Mouse (Mus musculus): ENCODE data around the gene Taf1b. TPM values are rescaled to one million over a fixed set of nuclear protein-coding genes. Genes with fewer than 3 reads are reported as not detected.

Gene Taf1b
- polyA plus RNA-seq, 1 experiment from 2014 or later, result 39.0 TPM

DNA sequence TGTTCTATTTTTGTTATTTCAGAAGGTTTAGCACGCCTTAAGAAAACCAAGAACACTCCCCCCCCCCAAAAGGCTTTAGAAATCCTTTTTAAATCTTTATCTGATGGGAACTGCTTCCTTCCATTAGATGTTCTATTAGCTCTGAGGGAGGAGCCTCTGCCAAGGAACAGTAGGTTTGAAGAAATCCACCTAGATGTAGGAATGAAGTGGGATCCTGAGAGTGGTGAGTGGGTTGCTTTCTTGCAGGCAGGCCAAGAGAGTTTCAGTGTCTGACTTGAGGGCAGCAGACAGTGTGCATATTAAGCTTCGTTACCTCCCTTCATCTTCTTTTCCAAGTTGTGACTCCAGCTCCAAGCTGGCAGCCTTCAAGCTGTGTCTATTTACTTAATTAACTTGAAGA is 39.0 kb downstream of the Taf1b start:
- Histone ChIP-seq H3K9ac (replicated peaks; ENCODE audit: low read depth, low read length) (no peak overlapping the region), H3K27me3 (ENCODE audit: control insufficient read depth, insufficient read depth, low read length) (no peaks in the 10 kb centered on the region), H3K4me1 (ENCODE audit: control insufficient read depth, insufficient read depth, low read length) (no peaks in the 10 kb centered on the region), H3K4me2 (ENCODE audit: low read depth, low read length) (no peak overlapping the region), H3K36me3 (ENCODE audit: control insufficient read depth, insufficient read depth, low read length) (no peaks in the 10 kb centered on the region), H3K9me3 (ENCODE audit: control insufficient read depth, low read length) (no peaks in the 10 kb centered on the region), H3K27ac (ENCODE audit: low read depth, low read length) (no peak overlapping the region), H3K4me3 (ENCODE audit: low read depth, low read length) (no peak overlapping the region)
- WGBS, result 59% methylated on average over 2 of the region's 2 CpGs
- ATAC-seq (ENCODE audit: low read depth), result no peak

DNA sequence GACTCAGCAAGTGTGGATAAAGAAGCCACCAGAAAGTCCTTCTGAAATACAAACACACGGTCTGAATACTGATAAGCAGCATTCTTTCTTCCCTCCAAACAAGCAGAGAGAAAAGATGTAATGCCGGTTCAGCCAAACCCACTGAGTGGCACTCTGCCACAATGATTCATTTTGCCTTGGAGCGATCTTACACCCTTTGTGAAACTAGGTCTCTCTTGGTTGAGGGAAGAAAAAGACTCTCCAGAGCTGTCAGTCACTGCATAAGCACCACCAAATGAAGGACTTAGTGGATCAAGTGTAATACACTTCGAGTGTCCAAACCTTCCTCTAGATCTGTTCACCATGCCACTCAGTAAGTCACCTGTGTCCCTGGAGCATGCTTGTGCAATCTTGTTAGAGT is 39.8 kb downstream of the Taf1b start:
- Histone ChIP-seq H3K4me2 (ENCODE audit: low read depth, low read length) (no peak overlapping the region), H3K4me3 (ENCODE audit: low read depth, low read length) (no peak overlapping the region), H3K9me3 (ENCODE audit: control insufficient read depth, low read length) (no peaks in the 10 kb centered on the region), H3K27me3 (ENCODE audit: control insufficient read depth, insufficient read depth, low read length) (no peaks in the 10 kb centered on the region), H3K27ac (ENCODE audit: low read depth, low read length) (no peak overlapping the region), H3K4me1 (ENCODE audit: control insufficient read depth, insufficient read depth, low read length) (no peaks in the 10 kb centered on the region), H3K9ac (replicated peaks; ENCODE audit: low read depth, low read length) (no peak overlapping the region), H3K36me3 (ENCODE audit: control insufficient read depth, insufficient read depth, low read length) (no peaks in the 10 kb centered on the region)
- 74% methylated on average over 4 of the region's 4 CpGs for WGBS
- no peak for ATAC-seq (ENCODE audit: low read depth)

GRCm38 (mm10) chr12:24541426-24542154 is 43.4 kb downstream of the Taf1b start:
- no peak overlapping the region for H3K4me2 ChIP-seq (ENCODE audit: low read depth, low read length)
- no peak overlapping the region for H3K27ac ChIP-seq (ENCODE audit: low read depth, low read length)
- H3K36me3 ChIP-seq (ENCODE audit: control insufficient read depth, insufficient read depth, low read length), result peaks cover 5% of the 10 kb centered on the region; the same call in 1 of the 2 replicates
- no peak for ATAC-seq (ENCODE audit: low read depth)
- 93% methylated on average over 16 of the region's 16 CpGs for WGBS
- H3K4me3 ChIP-seq (ENCODE audit: low read depth, low read length), result no peak overlapping the region
- no peaks in the 10 kb centered on the region for H3K4me1 ChIP-seq (ENCODE audit: control insufficient read depth, insufficient read depth, low read length)
- no peaks in the 10 kb centered on the region for H3K27me3 ChIP-seq (ENCODE audit: control insufficient read depth, insufficient read depth, low read length)
- H3K9ac ChIP-seq (replicated peaks; ENCODE audit: low read depth, low read length), result no peak overlapping the region
- no peaks in the 10 kb centered on the region for H3K9me3 ChIP-seq (ENCODE audit: control insufficient read depth, low read length)

DNA sequence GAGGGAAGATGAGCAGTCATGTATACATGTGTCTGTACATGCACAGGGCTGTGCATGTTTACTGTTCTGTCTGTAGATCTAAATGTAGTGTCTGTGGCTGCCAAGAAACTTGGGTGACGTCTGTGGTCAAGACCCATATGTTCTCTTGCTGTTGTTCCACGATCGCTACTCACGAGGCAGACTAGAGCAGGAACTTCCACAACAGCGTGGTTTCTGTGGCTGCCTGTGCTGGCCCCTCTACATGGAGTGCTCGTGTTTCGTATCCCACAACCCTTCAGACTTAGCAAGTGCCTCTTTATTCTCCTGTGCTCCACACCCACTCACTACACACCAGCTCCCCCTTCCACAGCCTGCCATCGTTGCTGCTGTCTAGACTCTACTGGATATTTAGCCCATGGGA is 49.5 kb downstream of the Taf1b start:
- H3K9me3 ChIP-seq (ENCODE audit: control insufficient read depth, low read length), result no peaks in the 10 kb centered on the region
- no peak overlapping the region for H3K4me2 ChIP-seq (ENCODE audit: low read depth, low read length)
- H3K27me3 ChIP-seq (ENCODE audit: control insufficient read depth, insufficient read depth, low read length), result no peaks in the 10 kb centered on the region
- no peak overlapping the region for H3K9ac ChIP-seq (replicated peaks; ENCODE audit: low read depth, low read length)
- H3K4me3 ChIP-seq (ENCODE audit: low read depth, low read length), result no peak overlapping the region
- H3K27ac ChIP-seq (ENCODE audit: low read depth, low read length), result no peak overlapping the region
- no peaks in the 10 kb centered on the region for H3K4me1 ChIP-seq (ENCODE audit: control insufficient read depth, insufficient read depth, low read length)
- WGBS, result 78% methylated on average over 8 of the region's 8 CpGs
- H3K36me3 ChIP-seq (ENCODE audit: control insufficient read depth, insufficient read depth, low read length), result peaks cover 13% of the 10 kb centered on the region; the same call in 1 of the 2 replicates
- no peak for ATAC-seq (ENCODE audit: low read depth)

GRCm38 (mm10) chr12:24548885-24549284 is 50.7 kb downstream of the Taf1b start:
- H3K36me3 ChIP-seq (ENCODE audit: control insufficient read depth, insufficient read depth, low read length), result peaks cover 13% of the 10 kb centered on the region; the same call in 1 of the 2 replicates
- H3K4me3 ChIP-seq (ENCODE audit: low read depth, low read length), result no peak overlapping the region
- H3K4me1 ChIP-seq (ENCODE audit: control insufficient read depth, insufficient read depth, low read length), result no peaks in the 10 kb centered on the region
- H3K4me2 ChIP-seq (ENCODE audit: low read depth, low read length), result no peak overlapping the region
- no peaks in the 10 kb centered on the region for H3K27me3 ChIP-seq (ENCODE audit: control insufficient read depth, insufficient read depth, low read length)
- no peaks in the 10 kb centered on the region for H3K9me3 ChIP-seq (ENCODE audit: control insufficient read depth, low read length)
- H3K27ac ChIP-seq (ENCODE audit: low read depth, low read length), result no peak overlapping the region
- ATAC-seq (ENCODE audit: low read depth), result no peak
- 91% methylated on average over 6 of the region's 6 CpGs for WGBS
- no peak overlapping the region for H3K9ac ChIP-seq (replicated peaks; ENCODE audit: low read depth, low read length)

GRCm38 (mm10) chr12:24552531-24552930 is 54.4 kb downstream of the Taf1b start:
- 85% methylated on average over 2 of the region's 2 CpGs for WGBS
- no peaks in the 10 kb centered on the region for H3K9me3 ChIP-seq (ENCODE audit: control insufficient read depth, low read length)

DNA sequence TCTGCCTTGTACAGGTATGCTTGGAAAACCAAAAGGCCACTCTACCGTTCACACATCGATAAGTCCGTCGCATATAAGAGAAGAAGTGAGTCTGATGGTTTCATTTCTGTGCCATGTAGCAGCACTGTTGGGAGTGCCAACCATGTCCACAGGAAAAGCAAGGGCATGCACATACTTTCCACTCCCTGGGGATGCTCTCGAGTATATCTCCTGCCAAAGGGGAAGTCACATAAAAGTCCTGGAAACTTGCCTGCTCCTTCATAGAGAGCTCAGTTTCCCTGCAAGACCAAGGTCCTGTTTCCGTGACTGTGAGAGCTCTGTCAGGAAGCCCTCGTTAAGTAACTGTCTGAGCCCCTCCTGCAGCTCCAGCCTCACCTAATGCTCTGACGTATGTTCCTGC is 57.8 kb downstream of the Taf1b start:
- 89% methylated on average over 8 of the region's 8 CpGs for WGBS
- H3K9ac ChIP-seq (replicated peaks; ENCODE audit: low read depth, low read length), result no peak overlapping the region
- no peak overlapping the region for H3K4me3 ChIP-seq (ENCODE audit: low read depth, low read length)
- H3K9me3 ChIP-seq (ENCODE audit: control insufficient read depth, low read length), result no peaks in the 10 kb centered on the region
- H3K4me1 ChIP-seq (ENCODE audit: control insufficient read depth, insufficient read depth, low read length), result no peaks in the 10 kb centered on the region
- no peak for ATAC-seq (ENCODE audit: low read depth)
- no peaks in the 10 kb centered on the region for H3K27me3 ChIP-seq (ENCODE audit: control insufficient read depth, insufficient read depth, low read length)
- H3K36me3 ChIP-seq (ENCODE audit: control insufficient read depth, insufficient read depth, low read length), result peaks cover 9% of the 10 kb centered on the region; the same call in 1 of the 2 replicates
- H3K27ac ChIP-seq (ENCODE audit: low read depth, low read length), result no peak overlapping the region
- no peak overlapping the region for H3K4me2 ChIP-seq (ENCODE audit: low read depth, low read length)

More at GRCm38 (mm10) chr12:24552531-24552930, 54.4 kb downstream of the Taf1b start:
- no peaks in the 10 kb centered on the region for H3K4me1 ChIP-seq (ENCODE audit: control insufficient read depth, insufficient read depth, low read length)
- H3K36me3 ChIP-seq (ENCODE audit: control insufficient read depth, insufficient read depth, low read length), result 0 out of 2 replicates have a peak, but pooled peaks cover 8% of the 10 kb centered on the region
- no peak overlapping the region for H3K4me3 ChIP-seq (ENCODE audit: low read depth, low read length)
- no peak overlapping the region for H3K9ac ChIP-seq (replicated peaks; ENCODE audit: low read depth, low read length)
- no peak overlapping the region for H3K4me2 ChIP-seq (ENCODE audit: low read depth, low read length)
- no peak overlapping the region for H3K27ac ChIP-seq (ENCODE audit: low read depth, low read length)
- H3K27me3 ChIP-seq (ENCODE audit: control insufficient read depth, insufficient read depth, low read length), result no peaks in the 10 kb centered on the region
- no peak for ATAC-seq (ENCODE audit: low read depth)

- no peak overlapping the region for H3K9ac ChIP-seq (replicated peaks; ENCODE audit: low read depth, low read length)
Measured at GRCm38 (mm10) chr12:24563395-24563960, 65.3 kb downstream of the Taf1b start.

GRCm38 (mm10) chr12:24565311-24565710 is 67.2 kb downstream of the Taf1b start:
- Histone ChIP-seq H3K27ac (ENCODE audit: low read depth, low read length) (no peak overlapping the region), H3K9me3 (ENCODE audit: control insufficient read depth, low read length) (no peaks in the 10 kb centered on the region), H3K9ac (replicated peaks; ENCODE audit: low read depth, low read length) (no peak overlapping the region), H3K4me2 (ENCODE audit: low read depth, low read length) (no peak overlapping the region), H3K27me3 (ENCODE audit: control insufficient read depth, insufficient read depth, low read length) (0 out of 2 replicates have a peak, but pooled peaks cover 3% of the 10 kb centered on the region), H3K4me3 (ENCODE audit: low read depth, low read length) (no peak overlapping the region), H3K36me3 (ENCODE audit: control insufficient read depth, insufficient read depth, low read length) (no peaks in the 10 kb centered on the region), H3K4me1 (ENCODE audit: control insufficient read depth, insufficient read depth, low read length) (no peaks in the 10 kb centered on the region)
- ATAC-seq (ENCODE audit: low read depth), result no peak
- WGBS, result 80% methylated on average over 6 of the region's 6 CpGs

More at GRCm38 (mm10) chr12:24563395-24563960, 65.3 kb downstream of the Taf1b start:
- 92% methylated on average over 7 of the region's 7 CpGs for WGBS
- Histone ChIP-seq H3K9me3 (ENCODE audit: control insufficient read depth, low read length) (no peaks in the 10 kb centered on the region), H3K4me3 (ENCODE audit: low read depth, low read length) (no peak overlapping the region), H3K36me3 (ENCODE audit: control insufficient read depth, insufficient read depth, low read length) (peaks cover 5% of the 10 kb centered on the region; the same call in 1 of the 2 replicates), H3K4me1 (ENCODE audit: control insufficient read depth, insufficient read depth, low read length) (no peaks in the 10 kb centered on the region), H3K27ac (ENCODE audit: low read depth, low read length) (no peak overlapping the region), H3K27me3 (ENCODE audit: control insufficient read depth, insufficient read depth, low read length) (no peaks in the 10 kb centered on the region), H3K4me2 (ENCODE audit: low read depth, low read length) (no peak overlapping the region)
- no peak for ATAC-seq (ENCODE audit: low read depth)
